Mouse (Mus musculus) midbrain, embryonic 13.5 days (tissue): Measurements from ENCODE around the gene Gm28041. TPM values are rescaled to one million over a fixed set of nuclear protein-coding genes. Genes with fewer than 3 reads are reported as not detected.

Experiments
- ATAC-seq: fragments of 200-750 bp; cut with Nextera tagmentation; 2 replicates; pipeline ENCODE4 v1.8.0; 2017; ENCODE audit warnings: mild to moderate bottlenecking, moderate TSS enrichment, moderate library complexity
- H3K27ac ChIP-seq: fragments of 300-500 bp; sonication (generic); 2 replicates; pipeline ENCODE4 v1.5.1; 2015; ENCODE audit warnings: inconsistent platforms, mild to moderate bottlenecking, moderate library complexity
- H3K27me3 ChIP-seq: fragments of 300-500 bp; sonication (generic); 2 replicates; pipeline ENCODE4 v1.6.1; 2015; ENCODE audit warnings: mild to moderate bottlenecking, inconsistent platforms
- H3K36me3 ChIP-seq: fragments of 300-500 bp; sonication (generic); 2 replicates; pipeline ENCODE4 v1.6.1; 2015; ENCODE audit warnings: mild to moderate bottlenecking, inconsistent platforms
- H3K4me1 ChIP-seq: fragments of 300-500 bp; sonication (generic); replicated peaks from 2 replicates; pipeline ENCODE4 v1.6.1; 2015; ENCODE audit warnings: inconsistent platforms
- H3K4me2 ChIP-seq: fragments of 300-500 bp; sonication (generic); replicated peaks from 2 replicates; pipeline ENCODE4 v1.6.1; 2015; ENCODE audit warnings: moderate library complexity, mild to moderate bottlenecking, inconsistent platforms
- H3K4me3 ChIP-seq: fragments of 300-500 bp; sonication (generic); replicated peaks from 2 replicates; pipeline ENCODE4 v1.5.1; 2015; ENCODE audit warnings: mild to moderate bottlenecking, inconsistent platforms
- H3K9ac ChIP-seq: fragments of 300-500 bp; sonication (generic); replicated peaks from 2 replicates; pipeline ENCODE4 v1.6.1; 2015; ENCODE audit warnings: mild to moderate bottlenecking, inconsistent platforms
- H3K9me3 ChIP-seq: fragments of 300-500 bp; sonication (generic); 2 replicates; pipeline ENCODE4 v1.6.1; 2016; ENCODE audit warnings: mild to moderate bottlenecking, inconsistent platforms
- WGBS: fragments of 180-500 bp; shearing (Covaris S2); methylation state at CpG from one replicate; pipeline ENCODE4 v1.1.7; 2015; 5-methylcytosine and 5-hydroxymethylcytosine counted together
- polyA plus RNA-seq: library from polyadenylated mRNA; unstranded; fragments of >200 nt; fragmentation: Nextera tagmentation; extraction: Ambion mirVana; gene quantifications from 2 replicates; pipeline ENCODE4 v1.2.1, GENCODE M21; 2015

Gm28041 gene
- polyA plus RNA-seq, 1 experiment from 2014 or later = not detected

DNA sequence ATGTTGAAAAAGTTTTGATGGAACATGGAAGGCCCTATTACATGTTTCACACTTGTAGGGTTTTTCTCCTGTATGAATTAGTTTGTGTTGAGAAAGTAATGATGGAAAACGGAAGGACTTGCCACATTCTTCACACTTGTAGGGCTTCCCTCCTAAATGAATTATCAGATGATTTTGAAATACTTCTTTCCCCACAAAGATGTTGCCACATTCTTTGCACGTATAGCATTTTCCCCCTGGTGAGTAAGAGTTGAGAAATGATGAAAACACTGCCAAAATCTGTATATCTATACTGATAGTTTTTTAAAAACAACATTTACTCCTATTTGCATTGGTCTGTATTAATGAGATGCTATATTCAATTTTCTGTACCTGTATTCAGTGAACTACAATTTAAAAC lies 32.1 kb downstream of the Gm28041 start:
- Histone ChIP-seq H3K36me3 (peaks cover 2% of the 10 kb centered on the region), H3K9me3 (no peaks in the 10 kb centered on the region), H3K4me2 (no peak overlapping the region), H3K4me3 (no peak overlapping the region), H3K9ac (no peak overlapping the region), H3K27ac (no peak overlapping the region), H3K4me1 (no peaks in the 10 kb centered on the region), H3K27me3 (no peaks in the 10 kb centered on the region)
- ATAC-seq = no peak
- 91% methylated on average over 2 of the region's 2 CpGs for WGBS

DNA sequence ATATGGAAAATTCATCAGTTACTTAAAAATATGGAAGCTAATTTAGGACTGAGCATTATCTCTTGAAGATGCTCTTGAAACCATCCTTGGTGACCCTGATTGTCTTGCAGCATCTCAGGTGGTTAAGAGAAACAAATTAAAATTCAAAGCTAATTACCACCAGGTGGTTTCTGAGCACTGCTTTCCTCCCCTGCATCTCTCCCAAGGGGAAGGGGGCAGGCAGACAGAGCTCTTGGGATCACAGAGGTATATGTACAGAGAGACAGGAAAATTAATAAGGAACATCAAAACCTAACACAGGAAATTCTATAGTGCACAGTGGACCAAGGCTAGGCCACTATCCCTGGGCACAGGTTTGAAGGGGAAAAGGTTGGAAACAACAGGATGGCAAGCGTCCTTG lies 42.7 kb downstream of the Gm28041 start:
- Histone ChIP-seq H3K27me3 (no peaks in the 10 kb centered on the region), H3K4me3 (peak overlapping the region; percentile 51), H3K9me3 (no peaks in the 10 kb centered on the region), H3K36me3 (no peaks in the 10 kb centered on the region), H3K4me2 (peak overlapping the region; percentile 70), H3K9ac (peak overlapping the region; percentile 56), H3K27ac (no peak overlapping the region), H3K4me1 (peaks cover 10% of the 10 kb centered on the region)
- ATAC-seq = peak; percentile 57
- WGBS = 73% methylated on average over 1 of the region's 1 CpGs

DNA sequence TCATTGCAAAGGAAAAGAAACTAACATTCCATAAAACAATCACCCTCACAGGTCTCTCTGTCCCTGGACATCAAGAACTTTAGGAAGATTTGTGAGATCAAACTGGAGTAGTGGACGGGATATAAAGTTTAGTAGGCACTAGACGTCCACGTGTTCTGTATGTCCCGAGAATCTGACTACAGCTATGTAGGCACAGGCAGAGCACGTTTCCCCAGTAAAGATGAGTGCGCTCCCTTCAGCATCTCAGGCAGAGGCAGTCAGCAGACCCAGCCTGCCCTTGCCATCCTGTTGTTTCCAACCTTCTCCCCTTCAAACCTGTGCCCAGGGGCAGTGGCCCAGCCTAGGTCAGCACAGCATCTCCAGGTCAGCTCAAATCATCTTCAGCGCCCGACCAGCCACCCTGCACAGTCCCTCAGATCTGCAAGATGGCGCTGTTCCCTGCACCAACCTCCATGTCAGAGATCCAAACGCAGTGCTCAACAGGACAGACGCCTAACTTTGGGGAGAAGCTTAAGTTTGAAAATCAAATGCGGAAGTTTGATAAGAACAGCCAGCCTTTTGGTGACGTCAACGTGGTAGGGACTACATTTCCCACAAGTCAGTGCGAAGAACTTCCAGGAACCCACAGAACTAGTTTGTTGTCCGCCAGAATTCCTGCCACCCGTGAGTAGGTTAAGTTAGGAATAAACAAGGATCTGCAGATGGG lies 43.4 kb downstream of the Gm28041 start, which contains the start of gene Zfp595:
TSS of gene Zfp595 (minus strand) at position 552 of the 706 bp plus-strand sequence.
- WGBS = 16% methylated on average over 17 of the region's 17 CpGs

GRCm38 (mm10) chr13:67306718-67307117 lies 68.8 kb downstream of the Gm28041 start:
- Histone ChIP-seq H3K4me1 (peaks cover 6% of the 10 kb centered on the region; the same call in 1 of the 2 replicates), H3K4me3 (peak overlapping the region; percentile 73), H3K9ac (peak overlapping the region; percentile 84), H3K9me3 (no peaks in the 10 kb centered on the region), H3K36me3 (no peaks in the 10 kb centered on the region), H3K27me3 (no peaks in the 10 kb centered on the region), H3K4me2 (peak overlapping the region; percentile 85), H3K27ac (peak overlapping the region; percentile 57; the same call in 1 of the 2 replicates)
- WGBS = 32% methylated on average over 5 of the region's 5 CpGs
- peak; percentile 78 for ATAC-seq

More for the DNA sequence above, 43.4 kb downstream of the Gm28041 start, which contains the start of gene Zfp595:
- no peaks in the 10 kb centered on the region for H3K36me3 ChIP-seq
- H3K4me1 ChIP-seq = peaks cover 10% of the 10 kb centered on the region
- H3K9me3 ChIP-seq = no peaks in the 10 kb centered on the region
- peak; percentile 93 for ATAC-seq
- H3K4me2 ChIP-seq = peak within 1 kb of the TSS; percentile 70
- peak within 1 kb of the TSS; percentile 63 for H3K9ac ChIP-seq
- peak within 1 kb of the TSS; percentile 51 for H3K4me3 ChIP-seq
- H3K27ac ChIP-seq = no peak within 1 kb of the TSS
- H3K27me3 ChIP-seq = no peaks in the 10 kb centered on the region

- H3K27me3 ChIP-seq = no peaks in the 10 kb centered on the region
- H3K4me3 ChIP-seq = peak within 1 kb of the TSS; percentile 73
- ATAC-seq = peak; percentile 100
- WGBS = 14% methylated on average over 16 of the region's 16 CpGs
- H3K4me2 ChIP-seq = peak within 1 kb of the TSS; percentile 85
- H3K9ac ChIP-seq = peak within 1 kb of the TSS; percentile 84
- no peaks in the 10 kb centered on the region for H3K36me3 ChIP-seq
- no peaks in the 10 kb centered on the region for H3K9me3 ChIP-seq
- peak within 1 kb of the TSS; percentile 57; the same call in 1 of the 2 replicates for H3K27ac ChIP-seq
- peaks cover 6% of the 10 kb centered on the region; the same call in 1 of the 2 replicates for H3K4me1 ChIP-seq
These were observed 69.5 kb downstream of the Gm28041 start, which contains the start of gene Zfp457 for GRCm38 (mm10) chr13:67305822-67306672. Gene Zfp457, minus strand, starts transcription at chr13:67306485.

Other genes with a start within 250 kb of the Gm28041 start
- 5.8 and 6.9 TPM in 2 replicates for gene Rsl1, start 202.6 kb downstream of the Gm28041 start, polyA plus RNA-seq
- gene Zfp455, start 181.2 kb downstream of the Gm28041 start, polyA plus RNA-seq = 2.0 and 2.4 TPM in 2 replicates
- gene Zfp458, start 97.3 kb downstream of the Gm28041 start, polyA plus RNA-seq = 5.3 and 5.5 TPM in 2 replicates
- 1.5 and 1.6 TPM in 2 replicates for gene Zfp457, start 69.2 kb downstream of the Gm28041 start, polyA plus RNA-seq
- gene Zfp595, start 43.2 kb downstream of the Gm28041 start, polyA plus RNA-seq = 1.4 and 1.7 TPM in 2 replicates
- gene Gm28044, start 15.2 kb downstream of the Gm28041 start, polyA plus RNA-seq = not detected in 2 replicates
- 0.61 and 0.79 TPM in 2 replicates for gene Zfp953, start 15.1 kb downstream of the Gm28041 start, polyA plus RNA-seq
- 0.52 and 1.0 TPM in 2 replicates for gene Zfp456, start 77 bp upstream of the Gm28041 start, polyA plus RNA-seq
- 4.0 and 5.2 TPM in 2 replicates for gene Zfp429, start 24.1 kb upstream of the Gm28041 start, polyA plus RNA-seq
- gene Zfp459, start 45.7 kb upstream of the Gm28041 start, polyA plus RNA-seq = 0.58 and 0.86 TPM in 2 replicates
- 5.2 and 7.3 TPM in 2 replicates for gene Zfp874a, start 75.9 kb upstream of the Gm28041 start, polyA plus RNA-seq
- 2.3 and 2.4 TPM in 2 replicates for gene Zfp874b, start 108.5 kb upstream of the Gm28041 start, polyA plus RNA-seq
- gene Zfp58, start 124.8 kb upstream of the Gm28041 start, polyA plus RNA-seq = 15.1 and 16.0 TPM in 2 replicates
- not detected in 2 replicates for gene Gm26965, start 150.4 kb upstream of the Gm28041 start, polyA plus RNA-seq
- 35.4 and 38.7 TPM in 2 replicates for gene Zfp87, start 150.4 kb upstream of the Gm28041 start, polyA plus RNA-seq
- 16.2 and 17.1 TPM in 2 replicates for gene Zfp748, start 178.1 kb upstream of the Gm28041 start, polyA plus RNA-seq
- gene Zfp729b, start 234.0 kb upstream of the Gm28041 start, polyA plus RNA-seq = 4.5 and 4.6 TPM in 2 replicates